Comparison of ENCODE assay signal across 8 mouse cellular contexts in genomic region chr16:36071071-36071449, GRCm38 (mm10). TPM values are rescaled to one million over a fixed set of nuclear protein-coding genes. Genes with fewer than 3 reads are reported as not detected.
DNase-seq lines count a peak whose midpoint lies in the region; ATAC-seq and TF ChIP-seq lines count a peak whose summit lies in the region.

No protein-coding gene starts in this region.

- no peaks in the 10 kb centered on the region for H3K9me3 ChIP-seq in G1E (replicated peaks)
- H3K9me3 ChIP-seq in forebrain, postnatal 0 days (ENCODE audit: low read length), result no peaks in the 10 kb centered on the region
- no peaks in the 10 kb centered on the region for H3K9me3 ChIP-seq in lung, postnatal 0 days (ENCODE audit: low read length)

- H3K4me3 ChIP-seq in G1E (ENCODE audit: low read depth, low read length), result peak overlapping the region; percentile 85
- peak overlapping the region; percentile 71 for H3K4me3 ChIP-seq in forebrain, postnatal 0 days (ENCODE audit: low read depth, low read length)
- H3K4me3 ChIP-seq in lung, postnatal 0 days (ENCODE audit: low read depth, low read length), result peak overlapping the region; percentile 75

- H3K4me1 ChIP-seq in G1E (ENCODE audit: insufficient read depth, low read depth, low read length), result peaks cover 50% of the 10 kb centered on the region
- H3K4me1 ChIP-seq in forebrain, postnatal 0 days (ENCODE audit: insufficient read depth), result peaks cover 16% of the 10 kb centered on the region
- H3K4me1 ChIP-seq in lung, postnatal 0 days (ENCODE audit: insufficient read depth, low read depth, low read length), result peaks cover 3% of the 10 kb centered on the region; the same call in 1 of the 2 replicates

- TF ChIP-seq EP300 in lung, postnatal 0 days (IDR thresholded peaks at IDR 0.05), result no peak

- peak; percentile 24 for DNase-seq in heart, adult 8-10 months (ENCODE audit: low spot score)
- DNase-seq in heart, postnatal 14 days, result no peak
- no peak for DNase-seq in G1E (ENCODE audit: low spot score)
- no peak for DNase-seq in forebrain, postnatal 0 days
- DNase-seq in lung, postnatal 0 days (ENCODE audit: low spot score), result peak; percentile 56
- no peak for DNase-seq in thymus, postnatal 10 days (ENCODE audit: low spot score in 2 of 2)
- no peak for DNase-seq in urinary bladder, postnatal 25 days (ENCODE audit: low spot score)

- 0% methylated on average over 16 of the region's 16 CpGs for WGBS in forebrain, postnatal 0 days
- WGBS in lung, postnatal 0 days, result under 1% methylated on average over 16 of the region's 16 CpGs

- no peak for TF ChIP-seq CTCF in G1E (IDR thresholded peaks at IDR 0.05; ENCODE audit: low read depth, low read length)
- no peak for TF ChIP-seq CTCF in forebrain, postnatal 0 days (IDR thresholded peaks at IDR 0.05; ENCODE audit: low read depth)
- no peak for TF ChIP-seq CTCF in lung, postnatal 0 days (IDR thresholded peaks at IDR 0.05)

- H3K36me3 ChIP-seq in G1E (replicated peaks), result peaks cover 57% of the 10 kb centered on the region
- no peaks in the 10 kb centered on the region for H3K36me3 ChIP-seq in forebrain, postnatal 0 days (ENCODE audit: insufficient read depth)
- H3K36me3 ChIP-seq in lung, postnatal 0 days (ENCODE audit: insufficient read depth, low read length), result no peaks in the 10 kb centered on the region

- H3K9ac ChIP-seq in forebrain, postnatal 0 days, result peak overlapping the region; percentile 83
- H3K9ac ChIP-seq in lung, postnatal 0 days (replicated peaks; ENCODE audit: low read depth), result peak overlapping the region; percentile 76

- intact Hi-C loops in heart, postnatal 14 days (cut with DNase I), result loop anchor here (2.0 to 10.0 kb wide), 3 partner anchors 28 to 804 kb away; partner anchors contain the start of genes Eaf2, Golgb1 and Iqcb1

- no peak for ATAC-seq in G1E (ENCODE audit: extremely low read depth, insufficient number of reproducible peaks, low FRiP score, poor library complexity, severe bottlenecking)
- peak; percentile 58; the same call in 1 of the 2 replicates for ATAC-seq in forebrain, postnatal 0 days
- peak; percentile 20; the same call in 1 of the 2 replicates for ATAC-seq in lung, postnatal 0 days
- no peak; the same call in 1 of the 2 replicates for ATAC-seq in cerebellum, adult (ENCODE audit: insufficient number of reproducible peaks, low FRiP score, low TSS enrichment)

- peak overlapping the region; percentile 79 for H3K4me2 ChIP-seq in forebrain, postnatal 0 days (ENCODE audit: low read depth)
- peak overlapping the region; percentile 87 for H3K4me2 ChIP-seq in lung, postnatal 0 days (replicated peaks; ENCODE audit: low read depth, low read length)

- H3K27ac ChIP-seq in forebrain, postnatal 0 days (ENCODE audit: low read depth, low read length), result peak overlapping the region; percentile 96
- H3K27ac ChIP-seq in lung, postnatal 0 days (ENCODE audit: low read length), result peak overlapping the region; percentile 97

- no peaks in the 10 kb centered on the region for H3K27me3 ChIP-seq in G1E (ENCODE audit: insufficient read depth, low read length)
- no peaks in the 10 kb centered on the region for H3K27me3 ChIP-seq in forebrain, postnatal 0 days (ENCODE audit: insufficient read depth, low read length)
- no peaks in the 10 kb centered on the region for H3K27me3 ChIP-seq in lung, postnatal 0 days (replicated peaks; ENCODE audit: insufficient read depth, low read length)

RNA-seq across cellular contexts. Expression of gene Fam162a, which starts 0.3 kb away (rescaled TPM):
- 100 to 1,000 TPM; 233 to 250 (median 245) TPM for total RNA-seq in heart, adult 8-10 months (2022)
- total RNA-seq in heart, postnatal 14 days (2021), result 100 to 1,000 TPM; 205 to 206 TPM
- total RNA-seq in G1E (2014; fragmentation: Nextera tagmentation) (136 and 143 TPM in 2 replicates), G1E (2017) (266 and 272 TPM in 2 replicates)
- 262 and 411 TPM in 2 replicates for polyA plus RNA-seq in G1E (2012)
- total RNA-seq in forebrain, postnatal 0 days (2014; rRNA removed), result 27.4 and 48.2 TPM in 2 replicates
- polyA plus RNA-seq in forebrain, postnatal 0 days (2015; fragmentation: Nextera tagmentation; extraction: Ambion mirVana), result 139 and 178 TPM in 2 replicates
- polyA plus RNA-seq in lung, postnatal 0 days (2015; fragmentation: Nextera tagmentation; extraction: Ambion mirVana), result 213 and 234 TPM in 2 replicates

RNA-seq across cellular contexts. Expression of gene Ccdc58, which starts 0.4 kb away (rescaled TPM):
- 10 to 100 TPM; 28.4 to 36.5 (median 31.4) TPM for total RNA-seq in heart, adult 8-10 months (2022)
- total RNA-seq in heart, postnatal 14 days (2021), result 10 to 100 TPM; 32.4 to 34.2 TPM
- total RNA-seq in G1E (2014; fragmentation: Nextera tagmentation), result 71.8 and 93.8 TPM in 2 replicates
- total RNA-seq in G1E (2017), result 148 and 250 TPM in 2 replicates
- 4.0 and 6.3 TPM in 2 replicates for polyA plus RNA-seq in G1E (2012)
- total RNA-seq in forebrain, postnatal 0 days (2014; rRNA removed), result 14.8 and 18.9 TPM in 2 replicates
- 25.9 and 29.2 TPM in 2 replicates for polyA plus RNA-seq in forebrain, postnatal 0 days (2015; fragmentation: Nextera tagmentation; extraction: Ambion mirVana)
- 33.8 and 36.4 TPM in 2 replicates for polyA plus RNA-seq in lung, postnatal 0 days (2015; fragmentation: Nextera tagmentation; extraction: Ambion mirVana)

RNA-seq across cellular contexts. Expression of gene Wdr5b, which starts 30.1 kb away (rescaled TPM):
- total RNA-seq in heart, adult 8-10 months (2022), result 1 to 10 TPM; 2.9 to 4.2 (median 3.7) TPM
- total RNA-seq in heart, postnatal 14 days (2021), result 1 to 10 TPM; 2.8 to 3.3 TPM
- total RNA-seq in G1E (2014; fragmentation: Nextera tagmentation), result 3.5 and 7.1 TPM in 2 replicates
- total RNA-seq in G1E (2017), result 6.9 and 8.1 TPM in 2 replicates
- 0.19 and 0.50 TPM in 2 replicates for polyA plus RNA-seq in G1E (2012)
- 8.8 and 12.2 TPM in 2 replicates for total RNA-seq in forebrain, postnatal 0 days (2014; rRNA removed)
- 5.0 and 6.8 TPM in 2 replicates for polyA plus RNA-seq in forebrain, postnatal 0 days (2015; fragmentation: Nextera tagmentation; extraction: Ambion mirVana)
- polyA plus RNA-seq in lung, postnatal 0 days (2015; fragmentation: Nextera tagmentation; extraction: Ambion mirVana), result 5.4 and 5.8 TPM in 2 replicates

RNA-seq across cellular contexts. Expression of gene Csta1, which starts 60.0 kb away (rescaled TPM):
- total RNA-seq in heart, adult 8-10 months (2022), result not detected
- not detected for total RNA-seq in heart, postnatal 14 days (2021)
- total RNA-seq in G1E (2014; fragmentation: Nextera tagmentation) (not detected in 2 replicates), G1E (2017) (0.12 and 0.16 TPM in 2 replicates)
- polyA plus RNA-seq in G1E (2012), result not detected in 2 replicates
- not detected in 2 replicates for total RNA-seq in forebrain, postnatal 0 days (2014; rRNA removed)
- polyA plus RNA-seq in forebrain, postnatal 0 days (2015; fragmentation: Nextera tagmentation; extraction: Ambion mirVana), result not detected in 2 replicates
- polyA plus RNA-seq in lung, postnatal 0 days (2015; fragmentation: Nextera tagmentation; extraction: Ambion mirVana), result 0.04 TPM in 1 of 2 replicates, not detected in the other

Comparison
In these comparisons a context has a peak if more than half of its experiments do, and no peak if none do; other contexts are left out.
1. DNase-seq: peak in heart, adult 8-10 months (single experiment) and lung, postnatal 0 days (single experiment); none in heart, postnatal 14 days (0 of 2), G1E (single experiment), forebrain, postnatal 0 days (single experiment), thymus, postnatal 10 days (0 of 2) and urinary bladder, postnatal 25 days (single experiment).
2. ATAC-seq: peak in forebrain, postnatal 0 days (single experiment) and lung, postnatal 0 days (single experiment); none in G1E (single experiment) and cerebellum, adult (single experiment).
3. Peak in every context shown above with its lines, with median percentiles within 50 percentile points of each other: H3K4me3 ChIP-seq.